Mouse (Mus musculus) mesoderm, embryonic 11.5 days (tissue): ENCODE results near the gene Prr12.

Source experiments
- DNase-seq: peaks from one replicate; pipeline ENCODE4 v3.0.0-alpha.2; 2012; ENCODE audit warnings: low read depth, low spot score

Prr12 gene

DNA sequence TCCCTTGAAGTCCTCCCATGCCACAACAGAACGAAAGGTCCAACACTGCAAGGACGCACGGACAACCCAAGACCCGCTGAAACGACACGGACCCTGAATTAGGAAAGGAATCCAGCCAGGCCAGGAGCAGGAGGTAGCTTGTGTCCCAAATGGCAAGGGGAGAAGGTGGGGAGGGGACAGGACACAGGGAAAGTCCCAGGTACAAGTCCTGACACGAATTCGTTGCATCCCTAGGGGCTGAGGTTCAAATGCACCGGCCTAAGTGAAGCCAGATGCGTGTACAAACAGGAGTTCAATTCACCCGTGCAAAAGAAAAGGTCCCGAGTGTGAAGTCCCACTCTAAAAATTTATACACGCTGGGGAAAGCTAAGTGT is 1.1 kb downstream of the Prr12 start:
- DNase-seq, result peak; percentile 11

GRCm38 (mm10) chr7:45050945-45051600 is 1.6 kb downstream of the Prr12 start:
- DNase-seq, result peak; percentile 92

DNA sequence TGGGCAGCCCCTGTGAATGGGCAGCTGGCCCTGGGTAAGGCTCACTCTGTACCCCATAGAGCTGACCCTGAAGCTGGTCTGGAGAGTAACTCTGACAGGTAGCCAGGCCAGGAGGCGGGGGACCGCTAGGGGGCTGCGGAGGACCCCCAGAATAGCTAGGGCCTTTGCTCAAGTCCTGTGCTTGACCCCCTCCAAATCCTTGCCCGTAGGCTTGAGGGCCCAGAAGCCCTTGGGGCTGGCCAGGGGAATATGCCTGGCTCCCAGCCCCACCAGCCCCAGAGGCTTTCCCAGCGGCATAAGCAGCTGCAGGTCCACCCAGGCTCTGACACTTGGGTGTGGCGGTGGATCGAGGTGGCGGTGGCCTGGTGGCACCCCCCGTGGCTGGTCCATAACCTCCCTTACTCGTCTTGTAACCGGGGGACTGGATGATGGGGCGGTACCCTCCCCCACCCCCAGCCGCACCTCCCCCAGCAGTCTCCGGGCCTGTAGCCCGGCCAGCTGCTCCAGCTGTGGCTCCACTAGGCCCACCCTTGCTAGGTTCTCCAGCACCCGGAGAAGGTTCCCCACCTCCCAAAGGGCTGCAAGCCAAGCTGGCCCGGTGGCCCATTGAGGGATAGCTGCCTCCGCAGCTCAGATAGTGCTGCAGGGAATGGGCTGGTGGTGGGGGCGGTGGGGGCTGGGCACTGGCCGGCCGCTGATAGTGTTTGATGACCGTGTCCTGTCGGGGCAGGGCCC is 3.6 kb downstream of the Prr12 start:
- DNase-seq, result no peak

DNA sequence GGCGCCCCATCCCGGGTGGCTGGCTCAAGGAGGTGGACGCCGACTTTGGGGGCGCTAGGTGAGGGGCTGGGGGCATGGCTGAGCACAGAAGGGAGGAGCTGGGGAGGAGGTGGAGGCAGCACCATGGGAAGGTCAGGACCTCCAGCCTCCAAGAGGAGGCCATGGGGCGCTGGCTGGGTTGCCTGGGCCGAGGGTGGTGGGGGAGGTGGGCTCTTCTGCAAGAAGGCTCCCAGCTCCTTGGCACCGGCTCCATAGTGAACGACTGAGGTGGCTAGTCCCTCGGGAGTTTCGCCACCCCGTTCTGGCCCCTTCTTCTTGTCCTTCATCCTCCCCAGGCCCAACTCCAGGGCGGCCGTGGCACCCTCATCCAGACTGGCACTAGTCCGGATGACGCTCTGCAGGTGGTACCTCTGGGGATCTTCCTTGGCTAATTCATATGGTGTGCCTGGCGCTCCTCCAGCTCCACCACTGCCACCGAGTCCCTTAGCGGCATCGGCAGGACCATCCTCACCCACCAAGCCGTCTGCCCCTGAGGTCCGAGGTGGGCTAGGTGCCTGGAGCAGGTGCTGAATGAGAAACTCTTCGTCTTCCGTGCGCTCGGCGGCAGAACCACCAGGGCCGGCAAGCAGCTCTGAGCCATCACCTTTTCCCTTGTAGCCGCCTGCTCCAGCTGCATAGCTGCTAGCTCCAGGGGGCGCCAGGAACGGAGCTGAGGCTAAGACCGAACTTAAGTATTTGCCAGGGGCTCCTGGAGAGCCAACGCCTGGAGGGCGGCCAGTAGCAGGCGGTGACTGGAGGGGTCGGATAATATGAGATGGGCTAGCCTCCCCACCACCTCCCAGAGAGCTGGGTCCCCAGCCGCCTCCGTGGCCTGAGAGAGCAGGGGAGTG is 4.4 kb downstream of the Prr12 start:
- no peak for DNase-seq

DNA sequence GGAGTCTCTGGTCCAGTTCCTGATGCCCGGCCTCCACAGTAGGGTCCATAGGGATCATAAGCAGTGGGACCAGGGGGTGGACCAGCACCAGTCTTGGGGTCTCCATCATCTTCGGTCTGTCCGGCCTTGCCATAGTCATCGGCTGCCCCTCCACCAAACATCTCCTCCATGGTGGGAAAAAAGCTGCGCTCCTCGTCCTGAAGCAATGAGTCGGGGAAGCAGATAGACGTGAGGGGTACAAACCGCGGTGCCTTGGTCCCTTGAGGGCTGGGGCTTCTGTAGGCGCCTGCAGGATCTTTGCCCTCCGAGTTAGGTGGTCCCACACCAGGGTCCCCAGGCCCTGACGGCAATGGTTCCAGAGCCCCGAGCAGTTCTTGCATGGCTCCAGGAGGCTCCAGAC is 5.2 kb downstream of the Prr12 start:
- DNase-seq, result no peak

DNA sequence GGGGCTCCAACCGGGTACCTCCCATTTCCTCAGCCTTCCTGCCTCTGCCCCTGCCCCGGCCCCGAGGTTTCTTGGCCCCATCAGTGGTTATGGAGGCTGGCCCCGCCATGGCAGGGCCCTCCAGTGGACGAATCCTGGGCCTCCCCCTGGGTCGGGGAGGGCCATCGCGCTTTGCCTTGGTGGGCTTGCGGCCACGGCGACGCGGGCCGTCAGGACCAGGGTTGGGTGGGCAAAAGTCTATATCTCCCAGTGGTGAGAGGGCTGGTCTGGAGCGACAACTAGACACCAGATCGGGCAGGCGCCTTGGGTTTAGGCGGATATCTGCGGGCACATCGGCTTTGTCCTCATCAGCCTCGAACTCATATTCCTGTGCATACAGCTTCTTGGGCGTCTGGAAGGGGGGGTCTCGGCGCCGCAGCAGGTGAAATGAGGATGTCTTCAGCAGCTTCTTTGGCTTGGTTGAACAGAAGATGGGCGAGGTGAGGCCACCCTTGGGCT is 5.8 kb downstream of the Prr12 start:
- DNase-seq, result no peak

DNA sequence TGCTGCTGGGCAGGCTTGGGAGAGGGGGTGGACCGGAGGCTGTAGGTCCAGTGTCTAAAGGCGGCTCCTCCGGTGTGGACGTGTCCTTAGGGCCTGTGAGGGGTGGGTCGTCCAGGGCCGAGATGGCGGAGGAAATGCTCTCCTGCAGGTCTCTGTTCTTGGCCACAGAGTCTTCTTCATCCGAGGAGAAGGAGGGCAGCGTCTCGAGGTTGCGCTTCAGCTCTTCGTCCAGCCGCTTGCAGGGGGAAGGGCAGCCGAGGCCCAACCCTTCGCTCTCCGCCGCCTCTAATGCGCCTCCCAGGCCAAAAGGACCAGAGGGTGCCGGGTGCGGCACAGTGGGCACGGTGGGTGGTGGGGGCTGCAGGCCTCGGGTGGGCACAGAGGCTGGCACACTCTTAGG is 6.9 kb downstream of the Prr12 start:
- DNase-seq, result no peak

- no peak for DNase-seq
Measured at GRCm38 (mm10) chr7:45043307-45043706, 9.4 kb downstream of the Prr12 start.

DNA sequence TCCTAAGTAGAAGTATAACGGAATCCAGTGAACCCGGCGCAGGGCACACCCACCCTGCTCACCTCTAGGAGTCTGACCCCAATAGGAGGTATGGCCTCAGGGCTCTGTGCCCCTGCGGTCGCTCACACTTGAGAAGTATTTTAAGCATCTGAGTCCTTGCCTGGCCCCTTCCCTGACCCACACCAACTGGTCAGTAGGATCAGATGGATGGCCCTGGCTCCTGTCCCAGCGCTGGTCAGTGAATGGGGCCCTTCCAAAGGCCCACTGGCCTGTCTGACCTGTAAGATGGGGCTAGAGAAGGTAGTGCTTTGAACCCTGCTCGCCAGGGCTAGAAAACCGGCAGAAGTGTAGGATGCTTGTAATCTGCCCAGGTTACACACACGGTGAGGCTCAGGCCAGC is 11.8 kb downstream of the Prr12 start:
- DNase-seq, result no peak

GRCm38 (mm10) chr7:45038411-45038810 is 14.3 kb downstream of the Prr12 start:
- no peak for DNase-seq

DNA sequence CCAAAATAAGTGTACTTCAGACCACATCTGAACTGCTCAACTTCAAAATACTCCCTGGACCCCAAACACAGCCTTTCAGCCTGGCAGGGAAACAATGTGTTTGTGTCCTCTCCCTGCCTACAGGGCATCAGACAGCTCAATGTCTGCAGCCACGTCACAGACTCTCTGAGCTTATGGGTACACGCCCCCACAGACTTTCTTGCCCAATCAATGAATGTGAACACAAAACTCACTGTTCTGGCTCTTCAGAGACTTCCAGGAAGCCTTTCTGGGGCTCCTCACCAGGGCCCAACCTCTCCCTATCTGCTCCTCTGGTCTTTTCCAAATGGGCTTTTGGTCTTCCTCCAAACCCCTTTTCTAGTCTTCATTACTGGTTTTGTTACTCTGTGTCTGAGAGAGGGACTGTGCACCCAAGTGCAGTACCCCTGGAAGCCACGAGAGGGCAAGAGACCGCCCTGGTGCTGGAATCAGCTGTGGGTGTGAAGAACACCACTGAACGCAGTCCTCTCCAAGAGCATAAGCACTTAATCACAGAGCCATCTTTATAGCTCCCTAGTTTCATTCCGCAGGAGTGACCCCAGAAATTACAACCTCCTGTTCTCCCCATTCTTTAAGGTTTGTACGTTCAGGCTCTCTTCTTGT is 14.8 kb downstream of the Prr12 start:
- DNase-seq, result peak; percentile 59

DNA sequence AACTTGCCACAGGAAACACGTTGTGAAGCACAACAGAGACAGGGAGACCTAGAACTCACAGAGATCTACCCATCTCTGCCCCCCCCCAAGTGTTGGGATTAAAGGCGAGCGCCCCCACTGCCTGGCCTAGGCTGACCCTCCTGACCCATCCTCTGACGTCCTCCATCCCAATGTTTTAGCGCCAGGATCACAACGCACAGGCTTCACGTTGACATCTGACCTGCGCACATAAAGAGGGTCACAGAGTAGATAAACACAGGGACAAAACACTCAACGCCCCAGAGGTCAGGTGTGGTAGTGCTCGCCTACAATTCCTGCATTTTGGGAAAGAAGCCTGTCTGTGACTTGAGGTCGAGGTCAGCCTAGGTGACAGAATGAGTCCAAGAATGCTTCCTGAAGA is 16.0 kb downstream of the Prr12 start:
- no peak for DNase-seq

DNA sequence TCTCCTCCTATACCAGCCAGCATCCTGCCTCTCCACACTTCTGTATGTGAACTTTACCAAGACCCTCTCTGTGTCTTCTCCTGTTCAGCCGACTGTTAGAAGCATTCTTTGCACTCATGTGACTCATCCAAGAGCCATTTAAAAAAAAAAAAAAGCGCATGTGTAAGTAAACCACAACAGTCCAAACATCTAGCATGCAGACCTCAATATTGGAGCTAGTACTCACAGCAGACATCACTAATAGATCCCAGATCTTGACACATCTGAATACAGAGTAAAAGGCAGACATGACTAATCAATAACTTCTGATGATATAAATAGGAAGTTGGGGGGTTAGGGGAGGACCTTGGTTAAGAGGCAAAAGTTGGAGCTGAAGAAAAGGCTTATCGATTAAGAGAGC is 17.1 kb downstream of the Prr12 start:
- no peak for DNase-seq

DNA sequence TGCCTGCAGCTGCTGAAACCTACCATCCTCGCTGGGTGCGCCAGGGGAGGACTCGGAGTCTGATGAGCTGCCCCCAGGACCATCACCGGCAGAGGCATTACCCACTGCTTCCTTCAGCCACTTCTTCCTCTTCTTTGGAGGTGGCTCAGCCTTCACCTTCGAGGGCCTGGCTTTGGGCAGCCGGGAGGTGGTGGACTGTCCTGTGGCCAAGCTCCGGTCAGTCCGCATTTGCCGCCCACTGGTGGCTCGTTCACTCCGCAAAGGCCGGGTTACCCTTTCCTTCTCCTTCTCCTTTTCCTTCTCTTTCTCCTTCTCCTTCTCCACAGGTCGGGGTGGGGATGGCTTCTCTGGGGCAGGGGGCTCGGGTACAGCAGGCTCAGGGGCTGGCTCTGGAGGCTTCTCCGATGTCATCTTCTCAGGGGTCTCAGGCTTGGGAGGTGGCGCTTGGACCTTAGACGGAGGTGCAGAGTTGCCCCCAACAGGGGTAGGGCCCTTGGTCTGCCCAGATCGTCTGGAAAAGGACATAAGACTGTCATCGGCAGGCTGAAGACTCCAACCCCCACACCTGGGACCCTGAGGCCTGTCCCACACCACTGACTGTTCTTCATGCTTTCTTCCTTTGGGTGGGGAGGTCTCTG is 18.8 kb downstream of the Prr12 start:
- DNase-seq, result no peak

- no peak for DNase-seq
Measured at GRCm38 (mm10) chr7:45030857-45031256, 21.8 kb downstream of the Prr12 start.

- DNase-seq, result no peak
Measured at GRCm38 (mm10) chr7:45029995-45030394, 22.7 kb downstream of the Prr12 start.

- DNase-seq, result no peak
Measured at GRCm38 (mm10) chr7:45028351-45028750, 24.3 kb downstream of the Prr12 start.

DNA sequence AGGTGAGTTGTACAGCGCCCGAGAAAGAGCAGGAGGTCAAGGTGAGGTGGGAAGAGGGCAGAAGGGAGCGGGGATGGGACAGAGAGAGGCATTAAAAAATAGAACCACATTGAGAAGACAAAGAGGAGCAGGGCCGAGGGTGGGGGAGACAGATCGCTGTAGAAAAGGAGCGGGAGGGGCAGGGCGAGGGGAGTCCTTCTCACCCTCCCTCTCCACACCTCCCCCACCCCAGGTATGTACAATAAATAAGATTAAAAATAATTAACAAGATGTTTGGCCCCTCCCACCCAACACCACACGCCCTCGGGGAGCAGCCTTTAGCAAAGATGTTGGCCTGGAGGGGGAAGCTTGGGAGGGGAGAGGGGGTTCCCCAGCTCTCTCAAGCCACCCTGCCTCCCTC is 24.9 kb downstream of the Prr12 start:
- DNase-seq, result no peak

DNA sequence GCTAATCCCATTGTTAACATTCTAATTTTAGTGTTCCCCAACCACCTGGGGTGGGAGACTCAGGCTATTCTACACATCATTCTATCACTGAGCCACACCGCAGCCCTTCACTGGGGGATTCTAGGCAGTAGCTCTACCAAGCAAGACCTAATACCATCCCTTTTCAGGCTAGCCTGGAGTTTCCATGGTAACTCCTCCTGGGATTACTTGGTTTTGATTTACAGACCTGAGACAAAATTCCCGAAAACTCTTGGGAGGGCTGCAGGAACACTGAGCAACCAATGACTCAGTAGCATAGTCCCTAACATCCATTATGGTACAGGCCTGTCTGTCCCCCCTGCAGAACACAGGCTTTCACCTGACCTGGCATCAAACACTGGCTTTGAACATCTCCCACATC is 26.4 kb downstream of the Prr12 start:
- peak; percentile 49 for DNase-seq

GRCm38 (mm10) chr7:45025601-45026220 is 27.0 kb downstream of the Prr12 start:
- no peak for DNase-seq
